Mouse (Mus musculus) CH12.LX (cell line): ENCODE measurements around the gene Dgkq.

ENCODE experiments used
- CHD1 ChIP-seq: IDR thresholded peaks from 2 replicates; pipeline ENCODE4 v1.6.1; 2012; ENCODE audit warnings: low read depth, low read length, improper control_type of control experiment, inconsistent platforms
- JUND ChIP-seq: conservative IDR thresholded peaks from 2 replicates; pipeline ENCODE4 v1.6.1; 2011; ENCODE audit warnings: low read depth, low read length, improper control_type of control experiment
- MAFK ChIP-seq: IDR thresholded peaks from 2 replicates; pipeline ENCODE4 v1.6.1; 2011; ENCODE audit warnings: low read length, improper control_type of control experiment; ENCODE audit not compliant: insufficient replicate concordance
- MAX ChIP-seq: IDR thresholded peaks from 2 replicates; pipeline ENCODE4 v1.6.1; 2011; ENCODE audit warnings: low read length, improper control_type of control experiment
- PAX5 ChIP-seq: IDR thresholded peaks from 2 replicates; pipeline ENCODE4 v1.6.1; 2012; ENCODE audit warnings: low read length, inconsistent platforms, mixed read lengths
- POLR2A ChIP-seq: IDR thresholded peaks from 2 replicates; pipeline ENCODE4 v1.6.1; 2011; ENCODE audit warnings: low read depth, mild to moderate bottlenecking, improper control_type of control experiment, low read length
- RAD21 ChIP-seq: IDR thresholded peaks from 2 replicates; pipeline ENCODE4 v1.6.1; 2011; ENCODE audit warnings: low read depth, mild to moderate bottlenecking, low read length, improper control_type of control experiment, moderate library complexity
- TBP ChIP-seq: conservative IDR thresholded peaks from 2 replicates; pipeline ENCODE4 v1.6.1; 2011; ENCODE audit warnings: low read depth, low read length, improper control_type of control experiment
- USF1 ChIP-seq: IDR thresholded peaks from 2 replicates; pipeline ENCODE4 v1.6.1; 2014; ENCODE audit warnings: low read depth, mild to moderate bottlenecking, inconsistent platforms, low read length, improper control_type of control experiment
- ZKSCAN1 ChIP-seq: IDR thresholded peaks from 2 replicates; pipeline ENCODE4 v1.6.1; 2012; ENCODE audit warnings: low read depth, inconsistent platforms, low read length, improper control_type of control experiment, borderline replicate concordance

GRCm38 (mm10) chr5:108643674-108644073 lies 25.8 kb downstream of the Dgkq start:
- no peak for TF ChIP-seq CHD1
- TF ChIP-seq PAX5, result no peak
- TF ChIP-seq TBP, result no peak
- TF ChIP-seq MAFK, result no peak
- no peak for TF ChIP-seq MAX
- no peak for TF ChIP-seq ZKSCAN1
- TF ChIP-seq USF1, result no peak
- TF ChIP-seq RAD21, result no peak
- TF ChIP-seq POLR2A, result no peak
- TF ChIP-seq JUND, result no peak
